Mouse (Mus musculus) cerebellum, postnatal 25 days (tissue): ENCODE measurements around the gene Ube2j2.
A peak's percentile ranks its signal among the peaks of the same experiment; 100 is the strongest.

ENCODE experiments used
- DNase-seq, 2 experiments: peaks; one replicate each; pipeline ENCODE4 v3.0.0; 2021; ENCODE audit warnings: mixed read lengths in 2 of 2

Ube2j2 gene

GRCm38 (mm10) chr4:155964396-155964795 is 20.8 kb downstream of the Ube2j2 start:
- DNase-seq, result no peak

- no peak for DNase-seq
These were observed 25.5 kb downstream of the Ube2j2 start for GRCm38 (mm10) chr4:155969043-155969653.

- DNase-seq, result no peak
These were observed 26.7 kb downstream of the Ube2j2 start for GRCm38 (mm10) chr4:155970286-155970685.

GRCm38 (mm10) chr4:155972651-155973050 is 29.0 kb downstream of the Ube2j2 start:
- DNase-seq, result no peak

- no peak for DNase-seq
These were observed 29.6 kb downstream of the Ube2j2 start for GRCm38 (mm10) chr4:155973239-155973638.

GRCm38 (mm10) chr4:155981436-155982082 is 37.9 kb downstream of the Ube2j2 start:
- DNase-seq, result no peak

GRCm38 (mm10) chr4:155983788-155984187 is 40.2 kb downstream of the Ube2j2 start:
- DNase-seq, result no peak

- DNase-seq, result no peak
These were observed 47.7 kb downstream of the Ube2j2 start for GRCm38 (mm10) chr4:155991211-155991907.

GRCm38 (mm10) chr4:155991908-155992230 is 48.2 kb downstream of the Ube2j2 start:
- DNase-seq, result no peak

- DNase-seq, result peak; percentile 90 to 93
These were observed 48.7 kb downstream of the Ube2j2 start, which contains the start of the genes B3galt6 and Sdf4 for GRCm38 (mm10) chr4:155992241-155992905. Gene B3galt6, minus strand, starts transcription at chr4:155992649. Gene Sdf4, plus strand, starts transcription at chr4:155992872.

- peak; percentile 97 to 98 for DNase-seq
These were observed 49.4 kb downstream of the Ube2j2 start for GRCm38 (mm10) chr4:155992906-155993547.

- DNase-seq, result no peak
These were observed 50.0 kb downstream of the Ube2j2 start for GRCm38 (mm10) chr4:155993606-155994005.

GRCm38 (mm10) chr4:156004109-156004508 is 60.5 kb downstream of the Ube2j2 start:
- DNase-seq, result no peak

GRCm38 (mm10) chr4:156008369-156008768 is 64.7 kb downstream of the Ube2j2 start:
- DNase-seq, result no peak
